Mouse (Mus musculus): Measurements from ENCODE around the gene Hoxa2.

Hoxa2 gene

GRCm38 (mm10) chr6:52164626-52165440, at the start of gene Hoxa2:
Gene Hoxa2 (minus strand): TSS chr6:52164831.
- no peak for DNase-seq (ENCODE audit: low spot score)

- no peak for DNase-seq (ENCODE audit: low spot score)
These were observed 49.6 kb upstream of the Hoxa2 start for GRCm38 (mm10) chr6:52214271-52214670.

GRCm38 (mm10) chr6:52213119-52213986, 48.7 kb upstream of the Hoxa2 start, which contains the start of the genes Hoxa3 and Gm28308:
Gene Hoxa3 (minus strand): TSS chr6:52213336.
Gene Gm28308 (minus strand): TSS chr6:52213339.
- DNase-seq (ENCODE audit: low spot score), result no peak

GRCm38 (mm10) chr6:52212556-52213118, 48.0 kb upstream of the Hoxa2 start:
- DNase-seq (ENCODE audit: low spot score), result no peak

GRCm38 (mm10) chr6:52211961-52212360, 47.3 kb upstream of the Hoxa2 start:
- no peak for DNase-seq (ENCODE audit: low spot score)

GRCm38 (mm10) chr6:52211170-52211935, 46.7 kb upstream of the Hoxa2 start:
- DNase-seq (ENCODE audit: low spot score), result peak; percentile 71

GRCm38 (mm10) chr6:52209685-52210046, 45.0 kb upstream of the Hoxa2 start:
- no peak for DNase-seq (ENCODE audit: low spot score)

- DNase-seq (ENCODE audit: low spot score), result no peak
These were observed 44.4 kb upstream of the Hoxa2 start for GRCm38 (mm10) chr6:52208868-52209684.

- no peak for DNase-seq (ENCODE audit: low spot score)
These were observed 43.6 kb upstream of the Hoxa2 start, which contains the start of gene Hoxa6 for GRCm38 (mm10) chr6:52208072-52208867. Gene Hoxa6 (minus strand): TSS chr6:52208722.

GRCm38 (mm10) chr6:52207684-52207976, 43.0 kb upstream of the Hoxa2 start:
- DNase-seq (ENCODE audit: low spot score), result no peak

- no peak for DNase-seq (ENCODE audit: low spot score)
These were observed 42.5 kb upstream of the Hoxa2 start for GRCm38 (mm10) chr6:52206882-52207683.

GRCm38 (mm10) chr6:52205638-52206621, 41.3 kb upstream of the Hoxa2 start:
- no peak for DNase-seq (ENCODE audit: low spot score)

GRCm38 (mm10) chr6:52205221-52205620, 40.6 kb upstream of the Hoxa2 start:
- no peak for DNase-seq (ENCODE audit: low spot score)

- peak; percentile 78 for DNase-seq (ENCODE audit: low spot score)
These were observed 39.6 kb upstream of the Hoxa2 start, which contains the start of gene Hoxa5 for GRCm38 (mm10) chr6:52204050-52204752. Gene Hoxa5 (minus strand): TSS chr6:52204587.

GRCm38 (mm10) chr6:52203371-52204049, 38.9 kb upstream of the Hoxa2 start:
- DNase-seq (ENCODE audit: low spot score), result no peak

GRCm38 (mm10) chr6:52203121-52203370, 38.4 kb upstream of the Hoxa2 start:
- no peak for DNase-seq (ENCODE audit: low spot score)
